Mouse (Mus musculus) inflammation-experienced regulatory T-cells, adult 16 weeks (primary cell): ENCODE results near the gene Dnajb8. TPM values are rescaled to one million over a fixed set of nuclear protein-coding genes. Genes with fewer than 3 reads are reported as not detected.

Experiments
- polyA plus RNA-seq: library from polyadenylated mRNA; unstranded; fragments of 100-300 nt; shearing (Covaris generic); gene quantifications from one replicate; pipeline ENCODE4 v1.2.1, GENCODE M21; 2017

Dnajb8 gene
- polyA plus RNA-seq = not detected

DNA sequence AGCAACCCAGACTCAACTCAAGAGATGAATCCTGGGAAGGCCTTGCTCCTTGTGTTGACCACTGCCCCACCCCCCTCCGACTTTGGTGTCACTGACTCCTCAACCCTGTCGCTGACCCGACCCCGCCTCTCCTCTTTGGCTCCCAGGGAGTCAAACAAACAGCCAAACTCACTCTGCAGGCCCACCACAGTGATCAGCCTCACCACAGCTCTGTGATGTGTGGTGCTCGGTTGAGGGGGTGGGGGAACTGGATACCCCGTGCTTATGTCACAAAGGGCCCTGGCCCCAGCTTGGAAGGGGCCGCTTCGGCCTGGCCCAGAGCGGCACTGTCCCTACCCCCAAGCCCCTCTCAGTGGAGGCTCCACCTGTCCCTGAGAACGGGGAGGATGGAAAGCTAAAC is at the start of gene Dnajb8:
Dnajb8 (plus strand) TSS at position 301 of the 400 bp plus-strand sequence.

GRCm38 (mm10) chr6:88193433-88194052 is 28.5 kb upstream of the Dnajb8 start, which contains the start of gene Gata2:
Gene Gata2, plus strand, starts transcription at chr6:88193891.

Other genes with a start within 250 kb of the Dnajb8 start
- gene H1fx, start 240.6 kb upstream of the Dnajb8 start, polyA plus RNA-seq = not detected
- gene Rab7, start 177.0 kb upstream of the Dnajb8 start, polyA plus RNA-seq = 318 TPM
- 296 TPM for gene Rpn1, start 137.8 kb upstream of the Dnajb8 start, polyA plus RNA-seq
- gene Gata2, start 28.4 kb upstream of the Dnajb8 start, polyA plus RNA-seq = not detected
- 55.2 TPM for gene Eefsec, start 224.3 kb downstream of the Dnajb8 start, polyA plus RNA-seq
- gene Ruvbl1, start 243.1 kb downstream of the Dnajb8 start, polyA plus RNA-seq = 86.4 TPM